Mouse (Mus musculus) spleen, adult 2 months (tissue): ENCODE data around the gene Itga11.

Experiments used
- CTCF ChIP-seq: fragments of 200-500 bp; IDR thresholded peaks from 2 replicates; pipeline ENCODE4 v1.5.1; 2011; ENCODE audit warnings: mild to moderate bottlenecking, inconsistent platforms; ENCODE audit not compliant: insufficient read depth, insufficient read length, insufficient replicate concordance; ENCODE audit errors: extremely low read depth
- POLR2A ChIP-seq: fragments of 200-500 bp; IDR thresholded peaks from 2 replicates; pipeline ENCODE4 v1.6.1; 2011; ENCODE audit warnings: low read depth, low read length, inconsistent platforms

- TF ChIP-seq CTCF = no peak
- TF ChIP-seq POLR2A = no peak
These were observed 72.8 kb downstream of the Itga11 start for GRCm38 (mm10) chr9:62750381-62750780.
